Mouse (Mus musculus): Measurements from ENCODE around the gene Pramel6. TPM values are rescaled to one million over a fixed set of nuclear protein-coding genes. Genes with fewer than 3 reads are reported as not detected.
"Not testable (repeated sequence)": the region's sequence is repeated elsewhere in the genome, so short reads cannot be mapped to it uniquely, and the experiment has no call there.

Gene Pramel6
- not detected in 2 replicates for polyA plus RNA-seq (2014; fragmentation: Nextera tagmentation; extraction: Ambion mirVana)

DNA sequence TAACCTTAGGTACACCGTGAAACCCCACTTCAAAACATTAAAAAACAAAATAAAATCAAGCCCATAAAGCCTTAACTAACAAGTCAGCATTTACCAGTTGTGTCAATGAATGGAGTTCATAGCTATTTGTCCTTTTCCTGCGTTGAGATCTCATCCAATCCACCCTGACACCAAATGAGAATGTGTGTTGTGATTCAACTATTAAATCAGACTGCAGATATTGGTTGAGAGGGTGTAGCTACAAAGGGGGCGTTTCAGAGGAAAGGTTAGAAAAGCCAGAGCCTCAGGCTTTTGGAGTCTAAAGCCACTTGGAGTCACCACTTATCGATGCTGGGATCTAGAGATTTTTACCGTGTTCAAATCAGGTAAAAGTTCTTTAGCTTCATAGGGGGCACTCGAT is at the start of gene Pramel6:
Gene Pramel6, plus strand, starts transcription at position 301 of the 400 bp plus-strand sequence.
- no peak within 1 kb of the TSS for H3K4me2 ChIP-seq
- no peaks in the 10 kb centered on the region for H3K27me3 ChIP-seq (ENCODE audit: insufficient read depth, low read length)
- 81% methylated on average over 6 of the region's 6 CpGs for WGBS
- H3K36me3 ChIP-seq (ENCODE audit: insufficient read depth), result no peaks in the 10 kb centered on the region
- no peak for DNase-seq
- H3K4me3 ChIP-seq (ENCODE audit: low read depth, low read length), result no peak within 1 kb of the TSS
- H3K4me1 ChIP-seq (ENCODE audit: insufficient read depth), result no peaks in the 10 kb centered on the region
- no peak for TF ChIP-seq CTCF (IDR thresholded peaks at IDR 0.05; ENCODE audit: low read depth)
- no peak within 1 kb of the TSS for H3K9ac ChIP-seq
- ATAC-seq (ENCODE audit: insufficient read depth), result no peak
- H3K9me3 ChIP-seq (ENCODE audit: low read depth, low read length), result no peaks in the 10 kb centered on the region
- H3K27ac ChIP-seq (ENCODE audit: low read depth), result no peak within 1 kb of the TSS

- no peak for TF ChIP-seq CTCF (IDR thresholded peaks at IDR 0.05; ENCODE audit: low read depth)
- Histone ChIP-seq H3K9ac (no peak overlapping the region), H3K36me3 (ENCODE audit: insufficient read depth) (no peaks in the 10 kb centered on the region), H3K27ac (ENCODE audit: low read depth) (no peak overlapping the region), H3K27me3 (ENCODE audit: insufficient read depth, low read length) (no peaks in the 10 kb centered on the region), H3K4me3 (ENCODE audit: low read depth, low read length) (no peak overlapping the region), H3K4me1 (ENCODE audit: insufficient read depth) (no peaks in the 10 kb centered on the region), H3K4me2 (no peak overlapping the region), H3K9me3 (ENCODE audit: low read depth, low read length) (no peaks in the 10 kb centered on the region)
- DNase-seq (no peak), ATAC-seq (ENCODE audit: insufficient read depth) (no peak)
- 90% methylated on average over 4 of the region's 4 CpGs for WGBS
These were observed 44.6 kb upstream of the Pramel6 start for GRCm38 (mm10) chr2:87461769-87462168.

GRCm38 (mm10) chr2:87480207-87480606 is 26.2 kb upstream of the Pramel6 start:
- no peaks in the 10 kb centered on the region for H3K27me3 ChIP-seq (ENCODE audit: insufficient read depth, low read length)
- DNase-seq, result no peak
- H3K36me3 ChIP-seq (ENCODE audit: insufficient read depth), result no peaks in the 10 kb centered on the region

GRCm38 (mm10) chr2:87481158-87481557 is 25.2 kb upstream of the Pramel6 start:
- Histone ChIP-seq H3K27ac (ENCODE audit: low read depth) (no peak overlapping the region), H3K27me3 (ENCODE audit: insufficient read depth, low read length) (no peaks in the 10 kb centered on the region), H3K9ac (no peak overlapping the region), H3K4me3 (ENCODE audit: low read depth, low read length) (no peak overlapping the region), H3K36me3 (ENCODE audit: insufficient read depth) (no peaks in the 10 kb centered on the region), H3K4me2 (no peak overlapping the region), H3K9me3 (ENCODE audit: low read depth, low read length) (no peaks in the 10 kb centered on the region), H3K4me1 (ENCODE audit: insufficient read depth) (no peaks in the 10 kb centered on the region)
- TF ChIP-seq CTCF (IDR thresholded peaks at IDR 0.05; ENCODE audit: low read depth), result no peak
- WGBS, result 73% methylated on average over 4 of the region's 4 CpGs
- DNase-seq (no peak), ATAC-seq (ENCODE audit: insufficient read depth) (no peak)

More at GRCm38 (mm10) chr2:87480207-87480606, 26.2 kb upstream of the Pramel6 start:
- H3K4me2 ChIP-seq, result no peak overlapping the region
- ATAC-seq (ENCODE audit: insufficient read depth), result no peak
- H3K4me1 ChIP-seq (ENCODE audit: insufficient read depth), result no peaks in the 10 kb centered on the region
- H3K9me3 ChIP-seq (ENCODE audit: low read depth, low read length), result no peaks in the 10 kb centered on the region
- H3K4me3 ChIP-seq (ENCODE audit: low read depth, low read length), result no peak overlapping the region
- no peak for TF ChIP-seq CTCF (IDR thresholded peaks at IDR 0.05; ENCODE audit: low read depth)
- no peak overlapping the region for H3K27ac ChIP-seq (ENCODE audit: low read depth)
- no peak overlapping the region for H3K9ac ChIP-seq

GRCm38 (mm10) chr2:87482276-87482675 is 24.1 kb upstream of the Pramel6 start:
- 79% methylated on average over 2 of the region's 2 CpGs for WGBS
- no peak for TF ChIP-seq CTCF (IDR thresholded peaks at IDR 0.05; ENCODE audit: low read depth)
- DNase-seq (no peak), ATAC-seq (ENCODE audit: insufficient read depth) (no peak)
- Histone ChIP-seq H3K27me3 (ENCODE audit: insufficient read depth, low read length) (no peaks in the 10 kb centered on the region), H3K36me3 (ENCODE audit: insufficient read depth) (no peaks in the 10 kb centered on the region), H3K4me2 (no peak overlapping the region), H3K27ac (ENCODE audit: low read depth) (no peak overlapping the region), H3K9ac (no peak overlapping the region), H3K4me1 (ENCODE audit: insufficient read depth) (no peaks in the 10 kb centered on the region), H3K9me3 (ENCODE audit: low read depth, low read length) (no peaks in the 10 kb centered on the region), H3K4me3 (ENCODE audit: low read depth, low read length) (no peak overlapping the region)

DNA sequence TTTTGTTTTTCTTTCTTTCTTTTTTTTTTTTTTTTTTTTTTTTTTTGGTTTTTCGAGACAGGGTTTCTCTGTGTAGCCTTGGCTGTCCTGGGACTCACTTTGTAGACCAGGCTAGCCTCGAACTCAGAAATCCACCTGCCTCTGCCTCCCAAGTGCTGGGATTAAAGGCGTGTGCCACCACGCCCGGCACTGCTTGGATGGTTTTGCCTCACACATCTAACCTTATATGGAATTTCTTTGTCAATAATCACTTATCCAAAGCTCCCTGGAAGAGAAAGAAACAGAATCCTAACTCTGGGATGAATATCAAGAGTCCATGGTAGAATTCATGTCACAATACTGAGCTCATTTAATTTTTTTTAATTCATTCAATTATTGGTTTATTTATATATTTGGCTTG is 9.4 kb upstream of the Pramel6 start, which contains the start of gene Pramel7:
Gene Pramel7, minus strand, starts transcription at position 101 of the 400 bp plus-strand sequence.
- not testable (repeated sequence) for H3K36me3 ChIP-seq (ENCODE audit: insufficient read depth); H3K9ac ChIP-seq; ATAC-seq (ENCODE audit: insufficient read depth); H3K27ac ChIP-seq (ENCODE audit: low read depth); H3K4me1 ChIP-seq (ENCODE audit: insufficient read depth); H3K4me3 ChIP-seq (ENCODE audit: low read depth, low read length); DNase-seq; H3K9me3 ChIP-seq (ENCODE audit: low read depth, low read length); H3K4me2 ChIP-seq; H3K27me3 ChIP-seq (ENCODE audit: insufficient read depth, low read length)
- WGBS, result 91% methylated on average over 3 of the region's 5 CpGs

DNA sequence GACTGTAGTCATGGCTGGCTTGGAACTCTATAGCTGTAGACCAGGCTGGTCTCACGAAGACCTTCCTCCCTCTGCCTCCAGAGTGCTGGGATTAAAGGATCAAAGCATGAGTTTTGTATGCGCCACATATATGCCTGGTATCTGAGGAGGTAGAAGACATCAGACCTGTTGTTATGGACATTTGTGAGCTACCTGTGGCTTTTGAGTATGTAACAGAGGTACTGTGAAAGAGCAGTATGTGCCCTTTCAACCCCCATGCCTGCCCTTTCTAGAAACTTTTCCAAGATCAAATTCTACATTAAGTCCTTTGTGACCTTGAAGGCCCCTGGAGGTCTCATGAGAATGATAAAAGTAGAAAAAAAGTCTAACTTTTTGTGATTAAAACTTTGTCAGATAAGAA is 8.7 kb downstream of the Pramel6 start:
- TF ChIP-seq CTCF (IDR thresholded peaks at IDR 0.05; ENCODE audit: low read depth), result no peak
- no peak for DNase-seq
- Histone ChIP-seq H3K9me3 (ENCODE audit: low read depth, low read length) (no peaks in the 10 kb centered on the region), H3K4me2 (no peak overlapping the region), H3K27ac (ENCODE audit: low read depth) (no peak overlapping the region), H3K4me1 (ENCODE audit: insufficient read depth) (no peaks in the 10 kb centered on the region), H3K4me3 (ENCODE audit: low read depth, low read length) (no peak overlapping the region), H3K27me3 (ENCODE audit: insufficient read depth, low read length) (no peaks in the 10 kb centered on the region), H3K9ac (no peak overlapping the region), H3K36me3 (ENCODE audit: insufficient read depth) (no peaks in the 10 kb centered on the region)
- WGBS, result 89% methylated on average over 2 of the region's 2 CpGs
- no peak for ATAC-seq (ENCODE audit: insufficient read depth)
